Comparison of ENCODE assay signal across 15 mouse cellular contexts in the genomic region with DNA sequence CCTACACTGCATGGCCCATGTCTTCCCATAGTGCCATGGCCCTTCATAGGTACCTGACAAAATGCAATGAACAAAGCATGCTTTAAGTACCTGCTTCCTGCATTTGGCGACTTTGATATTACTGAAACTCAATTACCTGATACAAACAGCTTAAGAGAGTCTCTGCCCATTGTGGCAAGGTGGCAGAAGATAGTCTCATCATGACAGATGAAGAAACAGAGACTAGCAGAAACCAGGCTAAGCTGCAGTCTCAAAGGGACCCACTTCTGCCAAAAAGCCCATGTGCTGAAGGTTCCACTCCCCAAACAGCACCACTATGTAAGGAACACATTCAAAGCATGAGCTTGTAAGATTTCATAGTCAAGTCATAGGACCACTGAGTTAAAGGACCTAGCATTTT. TPM values are rescaled to one million over a fixed set of nuclear protein-coding genes. Genes with fewer than 3 reads are reported as not detected.
"Had no signal": no experiment of that assay in that cellular context is flagged by ENCODE, and none has a peak within 500 bp of the region (broad histone marks: within the 10 kb centered on the region; RNA-seq: fewer than 3 reads in every experiment).

No protein-coding gene starts in this region.

- H3K4me3 ChIP-seq: limb, embryonic 15.5 days; midbrain, embryonic 10.5 days; myocyte; neural tube, embryonic 15.5 days had no signal

- H3K4me2 ChIP-seq: limb, embryonic 15.5 days; lung, embryonic 14.5 days; neural tube, embryonic 15.5 days had no signal

- H3K9ac ChIP-seq: limb, embryonic 15.5 days; lung, embryonic 14.5 days; neural tube, embryonic 15.5 days had no signal

- DNase-seq: kidney, adult 8-10 months; kidney, postnatal 25 days; layer of hippocampus, postnatal 36 days; lung, embryonic 14.5 days; lung, postnatal 10 days; lung, postnatal 4 days; midbrain, embryonic 14.5 days; right cerebral cortex, adult 18-20 months; right cerebral cortex, postnatal 25 days; thymus, postnatal 36 days had no signal

- H3K9me3 ChIP-seq: limb, embryonic 15.5 days; midbrain, embryonic 10.5 days; neural tube, embryonic 15.5 days had no signal

- H3K4me1 ChIP-seq: limb, embryonic 15.5 days; midbrain, embryonic 10.5 days had no signal

- H3K27ac ChIP-seq: limb, embryonic 15.5 days; midbrain, embryonic 10.5 days; neural tube, embryonic 15.5 days had no signal

- H3K36me3 ChIP-seq: limb, embryonic 15.5 days; midbrain, embryonic 10.5 days; neural tube, embryonic 15.5 days had no signal

RNA-seq across cellular contexts. Expression of a gene that starts 7.8 kb away (rescaled TPM):
- total RNA-seq: megakaryocyte, adult 5-6 weeks had no signal
- polyA plus RNA-seq: myocyte had no signal
